Mouse (Mus musculus): ENCODE measurements around the gene Gpx4.

DNA sequence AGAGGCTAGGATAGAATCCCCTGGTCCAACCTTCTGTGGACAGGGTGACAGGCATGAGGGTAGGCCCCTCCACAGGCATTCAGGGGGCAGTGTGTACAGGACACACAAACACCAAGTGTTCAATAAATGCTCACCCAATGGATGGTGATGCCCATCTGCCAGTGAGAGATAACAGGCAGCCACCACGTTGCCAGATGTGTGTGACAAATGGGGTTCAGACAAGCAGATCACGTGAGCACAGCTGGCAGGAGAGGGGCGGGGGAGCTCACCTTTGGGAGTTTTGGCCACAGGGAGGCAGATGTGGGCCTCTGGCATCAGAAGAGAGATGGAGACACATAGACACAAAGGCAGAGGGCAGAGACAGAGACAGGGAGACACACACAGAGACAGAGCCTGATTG, 34.1 kb downstream of the Gpx4 start:
- TF ChIP-seq CTCF (IDR thresholded peaks at IDR 0.05; ENCODE audit: borderline replicate concordance, insufficient read depth, low read depth, low read length) = no peak
- TF ChIP-seq POLR2A (IDR thresholded peaks at IDR 0.05; ENCODE audit: borderline replicate concordance, insufficient read depth, low read length) = no peak

All from cerebellum, adult 2 months (tissue).